Mouse (Mus musculus) spleen, postnatal 4 days (tissue): Measurements from ENCODE around the gene Rrp9.

Source experiments
- DNase-seq, 2 experiments: peaks; one replicate each; pipeline ENCODE4 v3.0.0; 2022; ENCODE audit warnings: low spot score in 2 of 2

Gene Rrp9

GRCm38 (mm10) chr9:106519433-106519832, 43.7 kb downstream of the Rrp9 start:
- DNase-seq = no peak

- DNase-seq = no peak
Observed at GRCm38 (mm10) chr9:106519909-106520308, 44.1 kb downstream of the Rrp9 start.

GRCm38 (mm10) chr9:106531833-106532232, 56.1 kb downstream of the Rrp9 start:
- DNase-seq = no peak

- DNase-seq = no peak
Observed at GRCm38 (mm10) chr9:106534296-106534695, 58.5 kb downstream of the Rrp9 start.

- no peak for DNase-seq
Observed at GRCm38 (mm10) chr9:106534975-106535374, 59.2 kb downstream of the Rrp9 start.
